Mouse (Mus musculus): Measurements from ENCODE around the gene Gramd4. TPM values are rescaled to one million over a fixed set of nuclear protein-coding genes. Genes with fewer than 3 reads are reported as not detected.
A peak's percentile ranks its signal among the peaks of the same experiment; 100 is the strongest.

Gramd4 gene
- polyA plus RNA-seq, 1 experiment = 18.9 TPM

- peak; percentile 29 for DNase-seq
- WGBS = 69% methylated on average over 8 of the region's 8 CpGs
- no peaks in the 10 kb centered on the region for H3K27me3 ChIP-seq (replicated peaks; ENCODE audit: control insufficient read depth, insufficient read depth, low read length)
- TF ChIP-seq POLR2A (IDR thresholded peaks at IDR 0.05; ENCODE audit: low read depth, low read length) (no peak), CTCF (conservative IDR thresholded peaks at IDR 0.05; ENCODE audit: insufficient read depth, insufficient read length, low read depth, low read length) (no peak)
- no peaks in the 10 kb centered on the region for H3K4me1 ChIP-seq (ENCODE audit: control insufficient read depth, insufficient read depth, low read length)
- no peak overlapping the region for H3K4me3 ChIP-seq (ENCODE audit: insufficient read depth, low read depth, low read length)
- no peak overlapping the region for H3K27ac ChIP-seq (ENCODE audit: insufficient read depth, low read depth, low read length)
- H3K36me3 ChIP-seq (ENCODE audit: control insufficient read depth, insufficient read depth, low read length) = no peaks in the 10 kb centered on the region
Measured at GRCm38 (mm10) chr15:86020008-86020407, 37.5 kb upstream of the Gramd4 start.

- Histone ChIP-seq H3K4me1 (ENCODE audit: control insufficient read depth, insufficient read depth, low read length) (no peaks in the 10 kb centered on the region), H3K36me3 (ENCODE audit: control insufficient read depth, insufficient read depth, low read length) (no peaks in the 10 kb centered on the region), H3K27ac (ENCODE audit: insufficient read depth, low read depth, low read length) (no peak overlapping the region), H3K4me3 (ENCODE audit: insufficient read depth, low read depth, low read length) (no peak overlapping the region), H3K27me3 (replicated peaks; ENCODE audit: control insufficient read depth, insufficient read depth, low read length) (no peaks in the 10 kb centered on the region)
- TF ChIP-seq CTCF (conservative IDR thresholded peaks at IDR 0.05; ENCODE audit: insufficient read depth, insufficient read length, low read depth, low read length) = no peak
- TF ChIP-seq POLR2A (IDR thresholded peaks at IDR 0.05; ENCODE audit: low read depth, low read length) = no peak
- WGBS = 82% methylated on average over 9 of the region's 9 CpGs
- no peak for DNase-seq
Measured at GRCm38 (mm10) chr15:86021301-86021700, 36.2 kb upstream of the Gramd4 start.

GRCm38 (mm10) chr15:86021971-86022370, 35.5 kb upstream of the Gramd4 start:
- Histone ChIP-seq H3K27me3 (replicated peaks; ENCODE audit: control insufficient read depth, insufficient read depth, low read length) (no peaks in the 10 kb centered on the region), H3K27ac (ENCODE audit: insufficient read depth, low read depth, low read length) (no peak overlapping the region), H3K4me3 (ENCODE audit: insufficient read depth, low read depth, low read length) (no peak overlapping the region), H3K36me3 (ENCODE audit: control insufficient read depth, insufficient read depth, low read length) (no peaks in the 10 kb centered on the region), H3K4me1 (ENCODE audit: control insufficient read depth, insufficient read depth, low read length) (no peaks in the 10 kb centered on the region)
- TF ChIP-seq POLR2A (IDR thresholded peaks at IDR 0.05; ENCODE audit: low read depth, low read length) (no peak), CTCF (conservative IDR thresholded peaks at IDR 0.05; ENCODE audit: insufficient read depth, insufficient read length, low read depth, low read length) (no peak)
- 90% methylated on average over 9 of the region's 9 CpGs for WGBS
- no peak for DNase-seq

GRCm38 (mm10) chr15:86027871-86028270, 29.6 kb upstream of the Gramd4 start:
- no peaks in the 10 kb centered on the region for H3K36me3 ChIP-seq (ENCODE audit: control insufficient read depth, insufficient read depth, low read length)
- no peak for TF ChIP-seq POLR2A (IDR thresholded peaks at IDR 0.05; ENCODE audit: low read depth, low read length)
- TF ChIP-seq CTCF (conservative IDR thresholded peaks at IDR 0.05; ENCODE audit: insufficient read depth, insufficient read length, low read depth, low read length) = no peak
- H3K4me1 ChIP-seq (ENCODE audit: control insufficient read depth, insufficient read depth, low read length) = peaks cover 4% of the 10 kb centered on the region; the same call in 1 of the 2 replicates
- DNase-seq = no peak
- no peaks in the 10 kb centered on the region for H3K27me3 ChIP-seq (replicated peaks; ENCODE audit: control insufficient read depth, insufficient read depth, low read length)
- H3K4me3 ChIP-seq (ENCODE audit: insufficient read depth, low read depth, low read length) = no peak overlapping the region
- H3K27ac ChIP-seq (ENCODE audit: insufficient read depth, low read depth, low read length) = no peak overlapping the region
- 77% methylated on average over 8 of the region's 8 CpGs for WGBS

GRCm38 (mm10) chr15:86029981-86030380, 27.5 kb upstream of the Gramd4 start:
- Histone ChIP-seq H3K4me3 (ENCODE audit: insufficient read depth, low read depth, low read length) (no peak overlapping the region), H3K36me3 (ENCODE audit: control insufficient read depth, insufficient read depth, low read length) (no peaks in the 10 kb centered on the region), H3K27me3 (replicated peaks; ENCODE audit: control insufficient read depth, insufficient read depth, low read length) (no peaks in the 10 kb centered on the region), H3K27ac (ENCODE audit: insufficient read depth, low read depth, low read length) (no peak overlapping the region), H3K4me1 (ENCODE audit: control insufficient read depth, insufficient read depth, low read length) (peaks cover 11% of the 10 kb centered on the region; the same call in 1 of the 2 replicates)
- peak; percentile 19 for DNase-seq
- TF ChIP-seq CTCF (conservative IDR thresholded peaks at IDR 0.05; ENCODE audit: insufficient read depth, insufficient read length, low read depth, low read length) (no peak), POLR2A (IDR thresholded peaks at IDR 0.05; ENCODE audit: low read depth, low read length) (no peak)
- 62% methylated on average over 14 of the region's 14 CpGs for WGBS

- Histone ChIP-seq H3K4me1 (ENCODE audit: control insufficient read depth, insufficient read depth, low read length) (peaks cover 11% of the 10 kb centered on the region; the same call in 1 of the 2 replicates), H3K27me3 (replicated peaks; ENCODE audit: control insufficient read depth, insufficient read depth, low read length) (no peaks in the 10 kb centered on the region), H3K4me3 (ENCODE audit: insufficient read depth, low read depth, low read length) (peak overlapping the region; percentile 58), H3K36me3 (ENCODE audit: control insufficient read depth, insufficient read depth, low read length) (no peaks in the 10 kb centered on the region), H3K27ac (ENCODE audit: insufficient read depth, low read depth, low read length) (0 out of 2 replicates have a peak overlapping the region, but pooled peaks have one; percentile 1)
- 2% methylated on average over 38 of the region's 38 CpGs for WGBS
- TF ChIP-seq POLR2A (IDR thresholded peaks at IDR 0.05; ENCODE audit: low read depth, low read length) = no peak
- TF ChIP-seq CTCF (conservative IDR thresholded peaks at IDR 0.05; ENCODE audit: insufficient read depth, insufficient read length, low read depth, low read length) = peak; percentile 67; the same call in 1 of the 2 replicates
- peak; percentile 62 for DNase-seq
Measured at GRCm38 (mm10) chr15:86032811-86033190, 24.7 kb upstream of the Gramd4 start.

- Histone ChIP-seq H3K36me3 (ENCODE audit: control insufficient read depth, insufficient read depth, low read length) (no peaks in the 10 kb centered on the region), H3K4me1 (ENCODE audit: control insufficient read depth, insufficient read depth, low read length) (peaks cover 11% of the 10 kb centered on the region; the same call in 1 of the 2 replicates), H3K4me3 (ENCODE audit: insufficient read depth, low read depth, low read length) (peak within 1 kb of the TSS; percentile 58), H3K27ac (ENCODE audit: insufficient read depth, low read depth, low read length) (peak within 1 kb of the TSS; percentile 66), H3K27me3 (replicated peaks; ENCODE audit: control insufficient read depth, insufficient read depth, low read length) (no peaks in the 10 kb centered on the region)
- WGBS = under 1% methylated on average over 80 of the region's 80 CpGs
- DNase-seq = peak; percentile 43
- TF ChIP-seq POLR2A (IDR thresholded peaks at IDR 0.05; ENCODE audit: low read depth, low read length) = no peak
Measured at GRCm38 (mm10) chr15:86033191-86033841, 24.2 kb upstream of the Gramd4 start, which contains the start of gene Celsr1. Gene Celsr1, minus strand, starts transcription at chr15:86033777.
